Mouse (Mus musculus) spleen, postnatal 14 days (tissue): ENCODE results near the gene Nsmf.
A peak's percentile ranks its signal among the peaks of the same experiment; 100 is the strongest.

Source experiments
- DNase-seq, 2 experiments: peaks; one replicate each; pipeline ENCODE4 v3.0.0; 2021 to 2022; ENCODE audit warnings: low spot score in 2 of 2

Nsmf gene

DNA sequence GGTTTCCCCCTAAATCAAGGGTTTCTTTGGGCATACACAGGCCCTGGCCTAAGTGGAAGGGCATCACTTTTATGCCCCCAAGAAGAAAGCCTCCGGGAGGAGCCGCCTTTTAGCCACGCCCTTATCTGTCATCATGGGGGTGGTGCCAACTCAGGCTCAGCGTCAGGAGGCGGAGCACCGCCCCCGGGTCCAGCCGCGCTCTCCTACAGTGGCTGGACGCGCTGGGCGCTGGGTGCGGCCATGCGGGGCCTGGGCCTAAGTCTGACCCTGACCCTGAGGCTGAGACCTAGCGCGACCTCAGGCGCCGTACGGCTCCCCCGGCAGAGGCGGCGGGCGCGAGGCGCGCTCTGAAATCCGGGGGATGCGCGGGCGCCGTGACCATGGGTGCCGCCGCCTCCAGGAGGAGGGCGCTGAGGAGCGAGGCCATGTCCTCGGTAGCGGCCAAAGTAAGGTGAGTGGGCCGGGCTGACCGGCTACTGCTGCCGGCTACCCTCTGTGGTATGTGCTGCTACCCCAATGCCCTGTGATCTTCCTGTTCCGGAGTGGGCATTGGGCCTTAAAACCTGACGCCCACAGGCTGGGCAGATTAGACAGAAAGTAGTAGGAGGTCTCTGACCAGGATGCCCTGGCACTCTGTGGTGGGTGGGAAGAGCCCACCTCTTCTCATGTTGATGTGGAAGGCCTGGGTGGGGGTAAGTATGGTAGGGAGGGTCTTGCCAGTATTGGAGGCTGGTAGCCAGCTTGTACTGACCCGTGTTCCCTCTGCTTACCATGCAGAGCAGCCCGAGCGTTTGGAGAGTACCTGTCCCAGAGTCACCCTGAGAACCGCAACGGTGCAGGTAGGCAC, at the start of gene Nsmf:
Gene Nsmf, plus strand, starts transcription at position 135 of the 847 bp plus-strand sequence.
- peak; percentile 65 to 74 for DNase-seq

DNA sequence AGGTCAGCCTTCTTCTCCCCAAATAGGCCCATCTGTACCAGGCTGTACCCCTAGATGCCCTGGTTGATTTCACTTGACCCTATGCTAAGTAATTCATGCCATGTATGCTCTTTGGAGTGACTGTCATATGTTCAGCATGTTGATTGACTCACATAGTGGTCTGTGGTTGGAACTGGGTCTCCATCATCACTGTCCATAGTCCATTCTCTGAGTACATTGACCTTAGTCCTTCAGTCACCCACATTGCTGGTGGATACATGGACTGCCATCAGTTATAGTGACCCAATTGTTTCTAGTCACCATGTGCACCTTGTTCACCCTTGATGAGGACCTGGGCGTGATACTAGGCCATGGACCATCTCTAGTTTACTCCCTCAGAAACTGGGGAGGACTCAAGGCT, 47.4 kb upstream of the Nsmf start:
- DNase-seq: no peak

DNA sequence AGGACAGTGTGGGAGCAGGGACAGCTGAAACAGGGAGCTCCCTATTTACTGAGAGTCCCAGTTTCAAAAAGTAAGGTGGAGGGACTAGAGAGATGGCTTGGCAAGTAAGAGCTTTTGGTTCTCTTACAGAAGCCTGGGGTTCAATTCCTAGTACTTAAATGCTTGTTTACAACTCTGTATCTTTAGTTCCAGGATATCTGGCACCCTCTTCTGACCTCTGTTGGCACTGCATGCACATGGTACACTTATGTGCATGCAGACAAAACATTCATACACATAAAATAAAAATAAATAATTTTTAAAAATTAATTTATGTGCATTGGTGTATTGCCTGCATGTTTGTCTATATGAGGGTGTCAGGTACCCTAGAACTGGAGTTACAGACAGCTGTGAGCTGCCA, 45.9 kb upstream of the Nsmf start:
- DNase-seq: peak in 1 of 2 experiments; percentile 19

DNA sequence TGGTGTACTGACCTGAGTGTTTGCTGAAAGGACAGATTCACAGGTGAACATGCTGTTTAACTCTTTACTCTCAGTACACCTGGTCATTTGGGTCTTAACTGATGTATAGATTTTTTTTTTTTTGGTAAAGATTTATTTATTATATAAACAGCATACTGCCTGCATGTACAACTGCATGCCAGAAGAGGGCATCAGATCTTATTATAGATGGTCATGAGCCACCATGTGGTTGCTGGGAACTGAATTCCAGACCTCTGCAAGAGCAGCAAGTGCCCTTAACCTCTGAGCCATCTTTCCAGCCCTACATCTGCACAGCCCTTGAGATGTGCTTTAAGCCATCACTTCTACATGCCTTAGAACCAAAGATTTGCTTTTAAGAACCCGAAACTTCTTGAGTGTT, 31.5 kb upstream of the Nsmf start:
- no peak for DNase-seq

- no peak for DNase-seq
Measured at GRCm38 (mm10) chr2:25025109-25025508, 29.0 kb upstream of the Nsmf start.

DNA sequence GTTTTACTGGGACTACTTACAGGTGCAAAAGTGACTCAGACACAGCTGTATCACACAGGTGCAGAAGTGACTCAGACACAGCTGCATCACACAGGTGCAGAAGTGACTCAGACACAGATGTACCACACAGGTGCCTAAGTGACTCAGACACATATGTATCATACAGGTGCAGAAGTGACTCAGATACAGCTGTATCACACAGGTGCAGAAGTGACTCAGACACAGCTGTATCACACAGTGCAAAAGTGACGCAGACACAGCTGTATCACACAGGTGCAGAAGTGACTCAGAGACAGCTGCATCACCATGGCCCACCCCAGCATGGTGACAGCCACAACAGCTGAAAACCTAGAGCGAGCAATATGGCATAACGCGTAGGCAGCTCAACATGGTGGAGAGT, 19.2 kb upstream of the Nsmf start:
- no peak for DNase-seq

DNA sequence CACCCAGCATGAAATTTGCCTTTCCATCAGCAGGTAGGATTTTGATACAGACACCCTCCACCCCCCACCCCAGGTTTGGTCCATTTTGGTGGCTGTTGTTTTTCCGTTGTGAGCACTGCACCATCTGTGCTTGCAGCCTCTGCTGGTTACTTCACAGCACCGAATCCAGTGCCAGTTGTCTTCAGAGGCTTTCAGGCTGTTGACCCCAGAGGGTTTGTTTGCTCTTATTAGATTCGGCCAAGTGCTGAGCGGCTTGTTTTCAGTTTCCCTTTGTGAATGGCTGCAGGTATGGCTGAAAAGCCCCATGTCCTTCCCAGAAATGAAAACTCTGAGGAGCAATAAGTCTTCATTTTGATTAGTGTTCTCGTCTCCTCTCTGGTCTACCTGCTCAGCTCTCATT, 14.1 kb upstream of the Nsmf start:
- no peak for DNase-seq

DNA sequence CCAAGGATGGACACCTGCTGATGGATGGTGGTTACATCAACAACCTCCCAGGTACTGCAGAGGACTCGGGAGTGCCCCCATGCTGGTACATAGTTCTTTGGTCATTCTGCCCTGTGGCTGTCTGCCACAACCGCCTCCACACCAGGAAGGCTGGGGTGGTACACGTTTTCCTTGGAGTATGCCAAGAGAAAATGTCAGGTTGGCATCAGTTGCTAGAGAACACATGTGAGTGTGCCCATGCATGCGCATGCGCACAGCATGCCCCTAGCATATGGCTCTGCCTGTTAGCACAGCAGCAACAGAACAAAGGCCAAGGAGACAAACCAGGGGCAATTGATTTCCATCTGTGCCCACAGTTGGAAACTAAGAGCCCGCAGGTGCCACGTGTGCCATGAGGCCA, 3.2 kb upstream of the Nsmf start:
- no peak for DNase-seq

DNA sequence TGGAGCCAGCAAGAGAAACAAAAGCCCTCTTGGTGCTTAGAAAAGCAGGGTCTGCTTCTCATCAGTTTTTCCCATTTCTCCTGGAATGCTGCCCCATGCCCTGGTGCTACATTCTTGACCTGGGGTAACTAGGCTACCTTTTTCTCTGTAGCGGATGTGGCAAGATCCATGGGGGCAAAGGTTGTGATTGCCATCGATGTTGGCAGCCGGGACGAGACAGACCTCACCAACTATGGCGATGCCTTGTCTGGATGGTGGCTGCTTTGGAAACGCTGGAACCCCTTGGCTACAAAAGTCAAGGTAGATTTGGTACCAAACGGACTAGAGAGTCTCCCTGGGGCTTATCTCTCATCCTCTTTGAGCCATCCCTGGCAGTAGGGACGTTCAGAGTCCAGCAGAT, 2.7 kb upstream of the Nsmf start:
- no peak for DNase-seq

- no peak for DNase-seq
Measured at GRCm38 (mm10) chr2:25053101-25053500, 1.1 kb upstream of the Nsmf start.

GRCm38 (mm10) chr2:25055068-25055405, 882 bp downstream of the Nsmf start:
- no peak for DNase-seq

GRCm38 (mm10) chr2:25055409-25056155, 1.4 kb downstream of the Nsmf start:
- DNase-seq: no peak

DNA sequence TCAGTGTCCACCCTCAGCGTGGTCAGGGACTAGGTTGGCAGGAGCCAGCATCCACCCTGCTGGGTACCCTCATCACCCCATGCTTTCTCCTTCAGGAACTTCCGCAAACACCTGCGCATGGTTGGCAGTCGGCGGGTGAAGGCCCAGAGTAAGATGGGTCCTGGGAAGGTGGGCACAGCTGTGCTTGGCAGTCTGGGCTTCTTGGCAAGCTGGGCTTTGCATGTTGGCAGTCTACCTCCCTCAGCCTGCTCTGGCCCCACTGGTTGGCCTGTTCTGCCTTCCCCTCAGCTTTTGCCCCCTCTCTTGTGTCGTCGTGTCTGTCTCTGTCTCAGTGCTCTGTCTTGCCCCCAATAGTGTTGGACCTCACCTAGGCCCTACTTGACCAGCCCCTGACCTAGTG, 4.8 kb downstream of the Nsmf start:
- DNase-seq: no peak

GRCm38 (mm10) chr2:25063523-25063922, 9.4 kb downstream of the Nsmf start:
- no peak for DNase-seq

DNA sequence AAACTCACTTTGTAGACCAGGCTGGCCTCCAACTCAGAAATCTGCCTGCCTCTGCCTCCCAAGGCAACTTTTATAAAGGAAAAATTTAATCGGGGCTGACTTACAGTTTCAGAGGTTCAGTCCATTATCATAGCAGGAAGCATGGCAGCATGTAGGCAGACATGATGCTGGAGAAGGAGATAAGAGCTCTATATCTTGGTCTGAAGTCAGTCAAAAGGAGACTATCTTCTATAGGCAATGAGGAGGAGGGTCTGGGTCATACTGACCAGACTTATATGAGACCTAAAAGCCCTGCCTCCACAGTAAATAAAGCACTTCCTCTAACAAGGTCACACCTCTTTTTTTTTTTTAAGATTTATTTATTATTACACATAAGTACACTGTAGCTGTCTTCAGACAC, 10.1 kb downstream of the Nsmf start:
- DNase-seq: no peak

GRCm38 (mm10) chr2:25065537-25065936, 11.4 kb downstream of the Nsmf start:
- DNase-seq: no peak

DNA sequence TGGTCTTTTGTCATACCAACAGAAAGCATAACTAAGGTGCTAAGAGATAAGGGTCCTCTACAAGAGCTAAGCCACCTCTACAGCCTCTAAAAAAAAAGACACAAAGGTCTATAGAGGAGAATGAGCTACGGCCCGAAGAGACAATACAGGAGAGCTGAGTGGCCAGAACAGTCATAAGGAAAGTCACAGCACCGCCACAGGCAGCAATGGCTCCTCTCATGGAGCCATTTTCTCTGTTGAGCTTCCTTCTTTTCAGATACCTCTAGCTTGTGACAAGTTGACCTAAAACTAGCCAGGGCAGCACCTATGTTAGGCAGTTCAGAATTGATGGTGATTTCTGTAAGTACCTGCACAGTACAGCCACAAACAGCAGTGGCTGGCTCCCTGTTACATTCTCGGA, 12.4 kb downstream of the Nsmf start:
- DNase-seq: no peak

GRCm38 (mm10) chr2:25069537-25069936, 15.4 kb downstream of the Nsmf start:
- DNase-seq: no peak

DNA sequence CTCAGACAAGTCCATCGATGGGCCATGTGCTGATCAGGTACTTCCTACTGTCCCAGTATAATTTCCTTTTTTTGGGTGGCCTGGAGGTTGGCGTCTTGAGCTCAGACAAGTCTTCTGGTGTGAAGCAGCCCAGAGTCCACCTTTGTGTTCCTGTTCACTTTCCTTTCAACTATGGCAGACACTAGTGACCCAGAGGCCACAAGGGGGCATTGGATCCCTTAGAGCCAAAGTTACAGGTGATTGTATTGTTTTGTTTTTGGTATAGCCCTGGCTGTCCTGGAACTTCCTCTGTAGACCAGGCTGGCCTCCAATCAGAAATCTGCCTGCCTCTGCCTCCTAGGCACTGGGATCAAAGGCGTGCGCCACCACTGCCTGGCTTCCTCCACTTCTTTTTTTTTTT, 18.2 kb downstream of the Nsmf start:
- DNase-seq: no peak

DNA sequence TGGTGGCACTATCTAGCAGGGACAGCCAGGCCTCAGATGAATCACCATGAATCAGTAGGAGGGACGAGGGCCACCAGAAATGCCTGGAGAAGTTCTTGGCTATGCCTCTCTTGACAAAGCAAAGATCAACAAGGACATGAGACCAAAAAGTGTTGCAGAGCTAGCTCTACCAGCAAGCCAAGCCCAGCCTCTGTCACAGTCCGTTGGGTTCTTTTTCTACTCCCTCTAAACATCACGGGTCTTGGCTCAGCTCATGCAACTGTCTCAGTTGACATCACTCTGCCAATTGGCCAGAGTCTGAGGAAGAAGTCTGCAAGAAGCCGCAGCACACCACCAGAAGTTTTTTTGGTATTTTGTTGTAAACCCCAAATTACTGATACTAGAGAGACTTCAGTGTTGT, 21.4 kb downstream of the Nsmf start:
- no peak for DNase-seq

GRCm38 (mm10) chr2:25078967-25079366, 24.8 kb downstream of the Nsmf start:
- DNase-seq: no peak

- DNase-seq: no peak
Measured at GRCm38 (mm10) chr2:25080076-25080475, 25.9 kb downstream of the Nsmf start, which contains the start of gene Entpd8. Entpd8 (plus strand) TSS chr2:25080304.

DNA sequence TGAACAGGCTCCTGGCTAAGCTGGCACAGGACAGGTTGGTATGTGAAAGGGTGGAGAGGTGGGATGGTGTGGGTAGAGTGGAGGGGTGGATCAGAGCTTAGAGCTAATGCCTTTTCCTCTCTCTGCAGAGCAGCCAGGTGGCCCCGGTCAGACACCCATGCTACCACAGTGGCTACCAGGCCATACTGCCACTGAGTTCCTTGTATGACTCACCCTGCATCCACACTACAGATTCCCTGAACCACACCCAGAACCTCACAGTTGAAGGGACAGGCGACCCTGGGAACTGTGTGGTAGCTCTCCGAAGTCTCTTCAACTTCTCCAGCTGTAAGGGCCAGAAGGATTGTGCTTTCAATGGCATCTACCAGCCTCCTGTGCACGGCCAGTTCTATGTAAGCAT, 29.5 kb downstream of the Nsmf start:
- DNase-seq: no peak
